Mouse (Mus musculus) erythroblast, adult 5-6 weeks (primary cell): Measurements from ENCODE around the gene Tunar. TPM values are rescaled to one million over a fixed set of nuclear protein-coding genes. Genes with fewer than 3 reads are reported as not detected.

Experiments
- ATAC-seq: replicated peaks from 2 replicates; pipeline ENCODE4 v1.8.0; 2016; ENCODE audit warnings: moderate number of reproducible peaks, mild to moderate bottlenecking, moderate TSS enrichment, inconsistent platforms; ENCODE audit not compliant: poor library complexity, low FRiP score, severe bottlenecking
- total RNA-seq, 2 experiments: library from RNA; stranded (forward) in 1 of 2; stranded (reverse) in 1 of 2; fragments of 150-400 nt in 1 of 2; fragments of 200-764, 138-1000 nt in 1 of 2; gene quantifications; 2 replicates each; pipeline versions ENCODE4 v1.2.3 to v1.2.4; 2015 to 2017; ENCODE audit warnings: low replicate concordance in 2 of 2

Tunar gene
- total RNA-seq, 2 experiments from 2014 or later: not detected

GRCm38 (mm10) chr12:105394671-105395070 is 61.0 kb downstream of the Tunar start:
- no peak for ATAC-seq

- no peak for ATAC-seq
These were observed 64.5 kb downstream of the Tunar start for GRCm38 (mm10) chr12:105398172-105398571.

- ATAC-seq: no peak
These were observed 70.1 kb downstream of the Tunar start for GRCm38 (mm10) chr12:105403742-105404141.

GRCm38 (mm10) chr12:105406008-105406407 is 72.3 kb downstream of the Tunar start:
- ATAC-seq: no peak

GRCm38 (mm10) chr12:105413909-105414308 is 80.2 kb downstream of the Tunar start:
- no peak for ATAC-seq

- no peak for ATAC-seq
These were observed 86.8 kb downstream of the Tunar start for GRCm38 (mm10) chr12:105420476-105420875.

- ATAC-seq: no peak
These were observed 92.9 kb downstream of the Tunar start for GRCm38 (mm10) chr12:105426541-105426940.

GRCm38 (mm10) chr12:105427039-105427757 is 93.5 kb downstream of the Tunar start:
- ATAC-seq: no peak

- no peak for ATAC-seq
These were observed 98.2 kb downstream of the Tunar start for GRCm38 (mm10) chr12:105431872-105432271.

GRCm38 (mm10) chr12:105432807-105433206 is 99.1 kb downstream of the Tunar start:
- no peak for ATAC-seq

Other genes with a start within 250 kb of the Tunar start
- not detected in 2 replicates for gene Tcl1b2, start 187.9 kb upstream of the Tunar start, total RNA-seq (2015; ENCODE audit: low replicate concordance)
- gene Tcl1b2, start 187.9 kb upstream of the Tunar start, total RNA-seq (2017; ENCODE audit: low replicate concordance): 0.51 TPM in 1 of 2 replicates, not detected in the other
- gene Tcl1b1, start 174.2 kb upstream of the Tunar start, total RNA-seq (2015; ENCODE audit: low replicate concordance): not detected in 2 replicates
- not detected in 2 replicates for gene Tcl1b1, start 174.2 kb upstream of the Tunar start, total RNA-seq (2017; ENCODE audit: low replicate concordance)
- gene Tcl1b5, start 157.5 kb upstream of the Tunar start, total RNA-seq (2015; ENCODE audit: low replicate concordance): not detected in 2 replicates
- not detected in 2 replicates for gene Tcl1b5, start 157.5 kb upstream of the Tunar start, total RNA-seq (2017; ENCODE audit: low replicate concordance)
- gene Tcl1b3, start 142.8 kb upstream of the Tunar start, total RNA-seq (2015; ENCODE audit: low replicate concordance): not detected in 2 replicates
- gene Tcl1b3, start 142.8 kb upstream of the Tunar start, total RNA-seq (2017; ENCODE audit: low replicate concordance): not detected in 2 replicates
- not detected in 2 replicates for gene Tcl1b4, start 131.9 kb upstream of the Tunar start, total RNA-seq (2015; ENCODE audit: low replicate concordance)
- gene Tcl1b4, start 131.9 kb upstream of the Tunar start, total RNA-seq (2017; ENCODE audit: low replicate concordance): 0.43 TPM in 1 of 2 replicates, not detected in the other
- not detected in 2 replicates for gene Tcl1, start 111.1 kb upstream of the Tunar start, total RNA-seq (2015; ENCODE audit: low replicate concordance)
- gene Tcl1, start 111.1 kb upstream of the Tunar start, total RNA-seq (2017; ENCODE audit: low replicate concordance): not detected in 2 replicates
- gene D430019H16Rik, start 120.0 kb downstream of the Tunar start, total RNA-seq (2015; ENCODE audit: low replicate concordance): not detected in 2 replicates
- gene D430019H16Rik, start 120.0 kb downstream of the Tunar start, total RNA-seq (2017; ENCODE audit: low replicate concordance): not detected in 2 replicates
- gene Bdkrb2, start 229.4 kb downstream of the Tunar start, total RNA-seq (2015; ENCODE audit: low replicate concordance): not detected in 2 replicates
- gene Bdkrb2, start 229.4 kb downstream of the Tunar start, total RNA-seq (2017; ENCODE audit: low replicate concordance): not detected in 2 replicates